Mouse (Mus musculus) left cerebral cortex, postnatal 14 days (tissue): Measurements from ENCODE around the gene Sept11. TPM values are rescaled to one million over a fixed set of nuclear protein-coding genes. Genes with fewer than 3 reads are reported as not detected.

Source experiments
- DNase-seq, 2 experiments: peaks; one replicate each; pipeline ENCODE4 v3.0.0; 2021 to 2022; ENCODE audit warnings: low spot score in 2 of 2, mixed read lengths in 1 of 2
- intact Hi-C: fragments of 180-260 bp; cut with DNase I; formaldehyde crosslinking; loops from one replicate; pipeline ENCODE4 v1.15.1; 2025
- total RNA-seq, 2 experiments: library from RNA; stranded (reverse); gene quantifications; 2 replicates each; pipeline ENCODE4 v1.2.3; 2021

Gene Sept11
- total RNA-seq, 2 experiments from 2014 or later: 201 to 209 TPM

GRCm38 (mm10) chr5:93149969-93150777 is 56.9 kb downstream of the Sept11 start:
- intact Hi-C loops: no loop called here
- no peak for DNase-seq

- intact Hi-C loops: no loop called here
- DNase-seq: no peak
These were observed 58.7 kb downstream of the Sept11 start for GRCm38 (mm10) chr5:93151985-93152384.

GRCm38 (mm10) chr5:93152451-93152850 is 59.2 kb downstream of the Sept11 start:
- intact Hi-C loops: no loop called here
- DNase-seq: no peak

- no peak for DNase-seq
- intact Hi-C loops: no loop called here
These were observed 61.2 kb downstream of the Sept11 start for GRCm38 (mm10) chr5:93154401-93154800.

- intact Hi-C loops: loop anchor here (5.0 to 10.0 kb wide), 4 partner anchors 71 to 479 kb away; partner anchors contain the start of genes Sept11 and Shroom3
- peak; percentile 68 to 77 for DNase-seq
These were observed 70.3 kb downstream of the Sept11 start for GRCm38 (mm10) chr5:93163541-93163940.

DNA sequence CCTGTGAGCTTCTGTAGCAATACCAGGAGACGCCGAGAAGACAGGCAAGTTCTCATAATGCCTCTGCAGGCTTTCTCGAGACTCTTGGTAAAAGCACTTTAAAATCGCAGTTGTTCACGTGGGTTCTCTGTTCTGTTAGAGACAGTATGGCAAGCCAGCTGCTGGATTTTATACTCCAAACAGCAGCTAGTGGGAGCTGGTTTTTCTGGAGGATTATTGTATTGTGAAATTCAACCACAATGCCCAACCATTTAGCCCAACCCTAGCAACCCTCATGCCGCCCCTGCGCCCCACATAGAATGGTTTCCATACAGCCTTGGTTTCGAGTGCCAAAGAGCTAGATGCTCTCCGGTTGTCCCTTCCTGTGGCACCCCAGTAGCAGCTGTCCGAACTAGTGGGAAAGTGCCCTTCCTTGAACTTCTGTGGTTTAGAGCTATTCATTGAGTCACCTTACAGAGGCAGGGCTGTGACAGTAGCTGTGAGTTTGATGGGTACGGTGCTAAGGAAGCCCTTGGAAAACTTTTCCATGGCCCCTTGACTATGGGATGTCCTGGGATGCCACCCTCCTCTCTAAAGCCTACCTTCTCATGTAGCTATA is 74.8 kb downstream of the Sept11 start:
- DNase-seq: peak in 1 of 2 experiments; percentile 51
- intact Hi-C loops: loop anchor here (10.0 kb wide), 1 partner anchor 483 kb away; the partner anchor contains the start of gene Shroom3

DNA sequence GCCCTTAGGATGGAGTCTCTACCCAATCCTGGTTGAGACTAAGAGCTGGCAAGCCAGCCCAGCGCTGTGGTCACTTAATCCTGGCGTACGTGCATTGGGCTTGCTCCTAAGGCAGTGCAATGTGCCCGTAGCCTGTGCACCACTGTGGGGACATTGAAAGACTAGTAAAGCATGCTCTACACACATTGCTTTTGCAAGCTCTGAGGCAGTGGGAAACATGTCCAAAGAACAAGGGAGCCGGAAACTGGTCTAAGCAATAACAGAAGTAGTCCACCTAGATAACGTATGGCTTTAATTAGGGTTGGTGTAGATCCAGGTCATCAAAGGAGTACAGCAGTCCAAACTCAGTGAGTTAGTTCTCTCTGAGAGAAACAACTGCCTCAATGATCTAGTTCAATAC is 75.4 kb downstream of the Sept11 start:
- intact Hi-C loops: loop anchor here (10.0 kb wide), 1 partner anchor 484 kb away; the partner anchor contains the start of gene Shroom3
- DNase-seq: no peak

DNA sequence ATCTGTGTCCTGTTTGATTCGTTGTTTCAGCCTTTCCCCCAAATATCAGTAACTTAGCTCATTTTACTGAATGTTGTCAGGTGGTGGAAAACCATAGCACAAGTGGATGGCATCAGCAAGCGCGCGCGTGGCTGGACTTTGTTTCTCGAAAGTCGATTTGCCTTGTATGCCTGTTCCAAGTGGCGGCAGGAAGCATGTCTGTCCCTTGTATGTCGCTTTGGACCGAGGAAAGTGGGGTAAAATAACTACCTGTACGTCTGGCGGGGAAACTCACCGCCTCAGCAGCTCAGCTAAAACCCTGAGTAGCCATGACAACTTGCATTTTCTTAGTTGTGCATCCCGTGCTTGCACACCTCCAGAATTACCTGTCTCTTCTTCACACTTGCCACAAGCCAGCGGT is 78.2 kb downstream of the Sept11 start:
- intact Hi-C loops: no loop called here

GRCm38 (mm10) chr5:93172536-93172935 is 79.3 kb downstream of the Sept11 start:
- intact Hi-C loops: no loop called here
- DNase-seq: no peak

More for the DNA sequence above, 78.2 kb downstream of the Sept11 start:
- DNase-seq: no peak

GRCm38 (mm10) chr5:93174675-93175074 is 81.4 kb downstream of the Sept11 start:
- intact Hi-C loops: no loop called here
- DNase-seq: no peak

- DNase-seq: peak in 1 of 2 experiments; percentile 47
- intact Hi-C loops: no loop called here
These were observed 85.4 kb downstream of the Sept11 start for GRCm38 (mm10) chr5:93178616-93179015.

DNA sequence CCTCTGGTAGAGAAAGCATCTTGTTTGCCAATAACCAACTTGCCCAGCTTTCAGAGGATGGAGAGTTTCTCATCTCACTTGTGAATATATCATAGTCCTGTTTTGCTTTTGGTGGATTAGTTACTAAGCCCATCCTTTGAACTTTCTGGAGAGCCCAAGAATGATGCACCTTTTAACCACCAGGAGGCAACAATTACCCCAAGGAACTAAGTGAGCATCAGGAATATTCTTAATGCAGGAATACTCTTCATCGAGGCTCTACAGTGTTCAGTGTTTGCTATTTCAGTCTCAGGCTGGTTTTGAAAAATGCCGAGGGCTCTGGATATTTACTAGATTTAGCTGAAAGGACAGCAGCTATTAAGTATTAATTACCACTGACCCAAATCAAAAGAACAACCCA is 87.0 kb downstream of the Sept11 start:
- intact Hi-C loops: loop anchor here (1.0 kb wide), 1 partner anchor 88 kb away; no protein-coding TSS in a partner anchor
- DNase-seq: peak in 1 of 2 experiments; percentile 31

DNA sequence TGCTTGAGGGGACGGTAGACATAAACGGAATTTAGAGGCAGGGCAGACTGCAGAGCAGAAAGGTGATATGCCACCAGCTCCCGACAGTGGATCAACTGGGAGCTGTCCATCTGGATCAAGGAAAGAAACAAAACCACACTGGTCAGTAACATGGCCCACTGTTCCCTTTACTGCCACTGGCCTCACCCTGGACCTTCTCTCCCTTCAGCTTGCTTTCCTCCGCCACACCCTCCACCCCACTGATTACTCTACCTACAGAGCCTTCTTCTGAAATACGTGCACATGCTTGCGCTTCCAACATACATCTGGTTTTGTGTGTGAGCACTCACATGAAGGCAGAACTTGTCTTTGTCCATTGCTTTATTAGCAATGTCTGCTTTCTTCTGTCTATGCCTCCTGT is 90.1 kb downstream of the Sept11 start:
- no peak for DNase-seq
- intact Hi-C loops: no loop called here

DNA sequence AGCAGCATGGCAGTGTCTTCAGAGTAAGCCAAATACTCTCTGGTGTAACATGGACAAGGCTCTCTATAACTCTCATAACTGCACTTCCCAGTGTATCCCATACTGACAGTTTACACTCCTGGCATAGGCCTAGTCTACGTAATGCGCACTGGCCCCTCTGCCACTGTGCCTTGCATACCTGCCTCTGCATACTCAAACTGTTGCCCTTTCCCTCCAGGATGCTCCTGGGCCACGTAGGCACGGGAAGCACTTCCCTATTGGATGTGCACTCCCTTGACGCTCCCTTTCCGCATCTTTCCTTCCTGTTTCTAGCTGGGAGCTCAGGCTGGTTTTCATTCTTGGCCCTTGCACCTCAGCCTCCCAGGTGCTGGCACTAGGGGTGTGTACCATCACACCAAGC is 91.3 kb downstream of the Sept11 start:
- no peak for DNase-seq
- intact Hi-C loops: no loop called here

DNA sequence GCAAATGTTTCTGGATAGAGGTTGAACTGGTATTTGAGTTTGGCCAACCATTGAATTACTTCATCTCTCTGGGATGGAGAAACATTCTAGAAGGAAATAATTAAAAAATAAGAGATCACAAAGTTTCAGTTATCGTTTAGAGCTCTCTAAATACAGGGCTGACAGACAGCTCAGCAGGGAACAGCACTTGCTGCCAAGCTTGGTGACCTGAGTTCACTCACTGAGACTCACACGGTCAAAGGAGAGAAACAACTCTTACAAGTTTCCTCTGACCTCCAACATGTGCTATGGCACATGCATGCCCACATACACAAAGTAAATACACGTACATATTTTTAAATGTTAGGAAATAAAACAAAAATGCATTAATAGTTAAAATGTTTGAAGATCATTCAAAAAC is 96.4 kb downstream of the Sept11 start:
- no peak for DNase-seq
- intact Hi-C loops: no loop called here

DNA sequence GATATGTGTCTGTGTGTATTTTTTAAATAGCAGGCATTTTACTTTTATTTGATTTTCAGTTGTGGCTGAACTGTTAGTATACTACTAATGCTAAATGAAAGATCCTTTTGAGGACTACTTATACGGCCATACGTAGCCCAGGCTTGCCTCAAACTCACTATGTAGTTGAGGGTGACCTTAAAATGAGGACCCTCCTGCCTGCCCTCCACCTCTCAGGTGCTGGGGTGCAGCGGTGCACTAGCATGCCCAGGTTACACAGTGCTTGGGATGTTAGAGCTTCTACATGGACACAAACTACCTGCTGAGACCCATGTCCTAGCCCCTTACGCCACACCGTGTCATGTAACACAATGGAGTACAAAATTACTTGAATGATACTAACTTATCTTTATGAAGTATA is 97.2 kb downstream of the Sept11 start:
- intact Hi-C loops: no loop called here
- DNase-seq: no peak

- no peak for DNase-seq
- intact Hi-C loops: no loop called here
These were observed 105.0 kb downstream of the Sept11 start for GRCm38 (mm10) chr5:93198232-93198631.

DNA sequence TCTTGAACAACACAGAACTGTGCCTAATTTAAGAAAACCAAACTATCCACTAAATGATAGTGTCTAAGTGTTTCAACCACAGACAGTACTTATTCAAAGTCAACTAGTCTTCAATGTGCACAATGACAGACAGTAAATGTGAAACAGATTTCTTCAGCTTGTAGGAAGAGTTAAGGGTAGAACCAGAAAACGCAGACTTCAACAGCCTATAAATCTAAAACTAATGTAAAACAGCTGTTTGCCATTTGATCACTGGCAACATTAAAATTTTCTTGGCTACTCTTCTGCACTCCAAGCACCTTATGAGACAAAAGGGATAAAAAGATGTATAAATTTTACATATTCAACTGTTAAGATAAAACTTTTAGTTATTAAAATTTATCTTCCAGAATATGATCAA is 107.9 kb downstream of the Sept11 start:
- intact Hi-C loops: no loop called here
- DNase-seq: no peak

DNA sequence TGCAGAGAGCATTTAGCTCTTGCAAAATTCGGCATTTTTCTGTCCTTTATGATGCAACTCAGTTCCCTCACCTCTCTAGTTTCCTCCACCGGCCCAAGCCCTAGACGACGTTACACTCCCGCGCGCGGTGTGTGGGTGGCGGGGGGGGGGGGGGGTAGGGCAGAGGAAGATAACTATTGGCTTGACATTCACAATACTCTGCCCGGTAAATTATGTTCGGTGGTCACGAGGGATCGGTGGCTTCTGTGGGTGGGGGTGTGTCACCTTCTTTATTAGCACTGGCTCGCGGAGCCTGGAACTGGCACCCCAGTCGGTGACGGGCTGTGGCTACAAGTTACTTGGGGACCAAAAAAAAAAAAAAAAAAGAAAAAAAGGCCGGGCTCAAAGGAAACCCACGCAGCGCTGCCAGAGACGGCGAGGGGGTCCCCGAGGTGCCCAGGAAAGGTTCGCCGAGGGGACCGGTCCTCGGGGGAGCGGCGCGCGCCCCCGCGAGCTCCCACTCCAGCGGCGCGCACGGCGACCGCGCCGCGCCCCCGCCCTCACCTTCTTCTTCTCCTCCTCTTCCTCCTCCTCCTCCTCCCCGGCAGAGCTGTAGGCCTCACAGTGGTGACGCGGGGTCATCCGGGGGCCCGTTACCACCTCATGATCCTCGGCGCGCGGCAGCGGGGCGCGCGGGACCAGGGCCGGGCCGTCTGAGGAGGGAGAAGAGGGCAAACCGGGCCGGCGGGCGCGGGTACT is 112.3 kb downstream of the Sept11 start:
- peak; percentile 45 to 51 for DNase-seq
- intact Hi-C loops: loop anchor here (1.0 to 5.0 kb wide), 2 partner anchors 62 to 117 kb away; partner anchors contain the start of gene Ccng2
